Mouse (Mus musculus) embryonic facial prominence, embryonic 12.5 days (tissue): ENCODE data around the gene Piwil1. TPM values are rescaled to one million over a fixed set of nuclear protein-coding genes. Genes with fewer than 3 reads are reported as not detected.
"Not testable (repeated sequence)": the region's sequence is repeated elsewhere in the genome, so short reads cannot be mapped to it uniquely, and the experiment has no call there.

Source experiments
- ATAC-seq: fragments of 200-750 bp; cut with Nextera tagmentation; 2 replicates; pipeline ENCODE4 v1.8.0; 2017; ENCODE audit not compliant: insufficient number of reproducible peaks, insufficient read depth, low FRiP score, low TSS enrichment
- H3K27ac ChIP-seq: fragments of 300-500 bp; sonication (generic); 2 replicates; pipeline ENCODE4 v1.5.1; 2016; ENCODE audit warnings: mild to moderate bottlenecking
- H3K27me3 ChIP-seq: fragments of 300-500 bp; sonication (generic); 2 replicates; pipeline ENCODE4 v1.6.1; 2016; ENCODE audit warnings: mild to moderate bottlenecking, moderate library complexity
- H3K36me3 ChIP-seq: fragments of 300-500 bp; sonication (generic); 2 replicates; pipeline ENCODE4 v1.6.1; 2016; ENCODE audit warnings: mild to moderate bottlenecking
- H3K4me1 ChIP-seq: fragments of 300-500 bp; sonication (generic); 2 replicates; pipeline ENCODE4 v1.6.1; 2016
- H3K4me2 ChIP-seq: fragments of 300-500 bp; sonication (generic); replicated peaks from 2 replicates; pipeline ENCODE4 v1.6.1; 2016; ENCODE audit warnings: mild to moderate bottlenecking, moderate library complexity
- H3K4me3 ChIP-seq: fragments of 300-500 bp; sonication (generic); 2 replicates; pipeline ENCODE4 v1.5.1; 2016; ENCODE audit warnings: mild to moderate bottlenecking
- H3K9ac ChIP-seq: fragments of 300-500 bp; sonication (generic); 2 replicates; pipeline ENCODE4 v1.6.1; 2016; ENCODE audit warnings: mild to moderate bottlenecking, moderate library complexity
- H3K9me3 ChIP-seq: fragments of 300-500 bp; sonication (generic); 2 replicates; pipeline ENCODE4 v1.6.1; 2016; ENCODE audit warnings: mild to moderate bottlenecking, moderate library complexity
- WGBS: fragments of 180-500 bp; shearing (Covaris S2); methylation state at CpG from one replicate; pipeline ENCODE4 v1.1.7; 2016; 5-methylcytosine and 5-hydroxymethylcytosine counted together
- polyA plus RNA-seq: library from polyadenylated mRNA; unstranded; fragments of >200 nt; fragmentation: Nextera tagmentation; extraction: Ambion mirVana; gene quantifications from 2 replicates; pipeline ENCODE4 v1.2.1, GENCODE M21; 2016

Piwil1 gene
- polyA plus RNA-seq, 1 experiment from 2014 or later, result 0.15 TPM

DNA sequence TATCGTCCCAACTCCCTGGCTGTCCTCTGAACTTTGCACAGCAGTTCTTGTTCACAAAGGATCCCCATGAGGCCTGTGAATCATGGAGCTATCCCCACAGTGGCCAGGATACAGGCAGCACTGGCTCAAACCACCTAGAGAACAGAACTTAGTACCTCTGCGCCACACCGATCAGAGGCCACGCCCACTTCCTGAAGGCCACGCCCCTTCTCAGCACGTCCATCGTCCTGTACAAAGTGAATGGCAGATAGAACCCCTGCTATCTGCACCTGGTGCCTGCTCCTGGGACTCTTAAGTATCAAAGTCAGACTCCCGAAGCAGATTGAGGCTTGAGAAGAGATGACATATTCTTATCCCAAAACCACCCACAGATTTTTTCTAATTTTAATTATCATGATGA lies 8.3 kb downstream of the Piwil1 start:
- 28% methylated on average over 8 of the region's 8 CpGs for WGBS
- ATAC-seq, result no peak
- no peak overlapping the region for H3K4me3 ChIP-seq

DNA sequence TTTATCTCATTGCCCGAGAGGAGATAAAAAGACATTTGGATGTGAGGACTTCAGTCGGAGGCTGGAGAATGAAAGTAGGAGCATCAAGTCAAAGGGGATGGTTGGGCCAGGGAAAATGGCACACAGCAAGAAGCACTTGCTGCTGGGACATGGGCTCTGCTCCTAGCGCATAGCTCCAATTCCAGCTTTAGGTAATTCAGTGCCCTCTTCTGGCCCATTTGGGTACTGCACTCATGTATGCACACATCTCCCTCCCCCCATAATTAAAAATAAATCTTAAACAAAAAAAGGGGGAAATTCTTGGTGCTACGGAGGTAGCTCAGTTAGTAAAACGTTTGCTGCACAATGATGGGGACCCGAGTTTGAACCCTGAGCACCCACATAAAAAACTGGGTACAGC lies 9.5 kb downstream of the Piwil1 start:
- no peak overlapping the region for H3K27ac ChIP-seq
- no peaks in the 10 kb centered on the region for H3K36me3 ChIP-seq
- no peaks in the 10 kb centered on the region for H3K4me1 ChIP-seq
- H3K4me2 ChIP-seq, result no peak overlapping the region
- 85% methylated on average over 6 of the region's 6 CpGs for WGBS
- H3K9ac ChIP-seq, result no peak overlapping the region
- no peak overlapping the region for H3K4me3 ChIP-seq
- H3K9me3 ChIP-seq, result no peaks in the 10 kb centered on the region
- H3K27me3 ChIP-seq, result no peaks in the 10 kb centered on the region
- no peak for ATAC-seq

More for the DNA sequence above, 8.3 kb downstream of the Piwil1 start:
- Histone ChIP-seq H3K4me1 (no peaks in the 10 kb centered on the region), H3K9me3 (peaks cover 6% of the 10 kb centered on the region; the same call in 1 of the 2 replicates), H3K27me3 (no peaks in the 10 kb centered on the region), H3K4me2 (no peak overlapping the region), H3K36me3 (no peaks in the 10 kb centered on the region), H3K27ac (no peak overlapping the region), H3K9ac (no peak overlapping the region)

DNA sequence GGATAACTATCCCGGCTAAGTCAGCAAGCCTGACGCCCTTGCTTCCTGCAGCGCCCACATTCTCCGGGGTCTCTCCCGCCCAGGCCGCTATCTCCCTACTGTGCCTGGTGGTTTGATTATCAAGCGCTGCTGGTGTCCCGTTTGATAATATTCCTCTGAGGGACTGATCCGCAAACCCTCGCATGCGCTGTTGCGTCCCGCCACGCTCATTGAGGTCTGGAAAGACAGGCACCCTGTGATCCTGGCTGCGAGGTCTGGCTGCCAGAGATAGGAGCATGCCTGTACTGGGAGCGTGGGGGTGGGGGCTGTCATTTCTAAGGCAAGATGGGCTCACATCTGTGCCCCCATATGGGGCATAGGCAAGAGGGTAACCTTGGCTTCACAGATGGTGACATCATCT lies 12.8 kb downstream of the Piwil1 start:
- Histone ChIP-seq H3K9ac (no peak overlapping the region), H3K9me3 (no peaks in the 10 kb centered on the region), H3K4me1 (no peaks in the 10 kb centered on the region), H3K27me3 (no peaks in the 10 kb centered on the region), H3K4me3 (no peak overlapping the region), H3K36me3 (no peaks in the 10 kb centered on the region), H3K27ac (no peak overlapping the region), H3K4me2 (no peak overlapping the region)
- no peak for ATAC-seq
- WGBS, result 80% methylated on average over 16 of the region's 16 CpGs

DNA sequence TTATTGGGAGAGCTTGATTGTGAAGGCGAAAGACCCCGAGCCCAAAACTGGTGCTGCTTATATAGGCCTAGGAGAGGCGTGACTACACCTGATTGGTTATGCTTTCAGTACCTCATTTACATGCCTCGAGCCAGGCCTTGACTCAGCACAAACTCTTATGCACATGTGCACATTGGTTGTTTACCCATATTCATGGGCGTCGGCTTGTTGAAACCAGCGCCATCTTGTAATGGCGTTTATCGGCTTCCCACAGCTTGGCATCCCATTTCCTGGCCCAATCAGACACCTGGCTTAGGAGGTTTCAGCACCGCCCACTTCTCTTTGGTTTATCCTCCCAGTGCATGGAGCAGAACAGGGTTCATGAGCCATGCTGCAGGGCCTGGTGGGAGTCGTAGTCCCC lies 18.1 kb downstream of the Piwil1 start:
- H3K4me1 ChIP-seq, H3K4me3 ChIP-seq, H3K27me3 ChIP-seq, H3K9ac ChIP-seq, ATAC-seq, H3K36me3 ChIP-seq, H3K9me3 ChIP-seq, H3K27ac ChIP-seq, H3K4me2 ChIP-seq: not testable (repeated sequence)
- WGBS, result 90% methylated on average over 11 of the region's 11 CpGs

GRCm38 (mm10) chr5:128729341-128729740 lies 27.0 kb downstream of the Piwil1 start:
- ATAC-seq, result no peak
- WGBS, result 78% methylated on average over 5 of the region's 5 CpGs
- Histone ChIP-seq H3K4me1 (no peaks in the 10 kb centered on the region), H3K4me2 (no peak overlapping the region), H3K9me3 (no peaks in the 10 kb centered on the region), H3K27ac (no peak overlapping the region), H3K4me3 (no peak overlapping the region), H3K9ac (no peak overlapping the region), H3K27me3 (no peaks in the 10 kb centered on the region), H3K36me3 (no peaks in the 10 kb centered on the region)

DNA sequence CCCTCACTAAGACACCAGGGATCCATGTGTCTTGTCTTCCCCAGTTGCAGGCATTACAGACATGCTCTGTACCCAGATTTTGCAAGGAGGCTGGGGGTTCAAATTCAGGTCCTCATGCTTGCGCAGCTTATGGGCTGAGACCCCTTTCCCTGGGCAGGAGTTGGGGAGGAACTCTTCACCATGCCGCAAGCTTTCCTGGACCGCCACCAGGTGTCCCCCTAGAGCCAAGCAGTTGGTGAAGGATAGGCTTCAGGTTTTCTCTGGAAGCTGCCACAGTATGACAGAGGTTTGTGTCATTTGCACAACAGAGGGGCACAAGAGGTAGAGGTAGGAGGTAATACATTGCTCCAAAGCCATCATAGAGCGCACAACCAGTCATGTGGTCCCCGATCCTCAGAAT lies 28.3 kb downstream of the Piwil1 start:
- H3K9ac ChIP-seq, result no peak overlapping the region
- no peaks in the 10 kb centered on the region for H3K4me1 ChIP-seq
- 37% methylated on average over 5 of the region's 5 CpGs for WGBS
- no peaks in the 10 kb centered on the region for H3K36me3 ChIP-seq
- H3K27ac ChIP-seq, result no peak overlapping the region
- H3K27me3 ChIP-seq, result no peaks in the 10 kb centered on the region
- H3K4me2 ChIP-seq, result no peak overlapping the region
- no peak for ATAC-seq
- no peaks in the 10 kb centered on the region for H3K9me3 ChIP-seq
- no peak overlapping the region for H3K4me3 ChIP-seq

GRCm38 (mm10) chr5:128732416-128733014 lies 30.2 kb downstream of the Piwil1 start:
- H3K4me1 ChIP-seq, result no peaks in the 10 kb centered on the region
- H3K9ac ChIP-seq, result no peak overlapping the region
- peaks cover 6% of the 10 kb centered on the region for H3K27me3 ChIP-seq
- no peaks in the 10 kb centered on the region for H3K9me3 ChIP-seq
- no peak overlapping the region for H3K4me2 ChIP-seq
- no peaks in the 10 kb centered on the region for H3K36me3 ChIP-seq
- H3K27ac ChIP-seq, result no peak overlapping the region
- ATAC-seq, result no peak
- 72% methylated on average over 11 of the region's 11 CpGs for WGBS
- H3K4me3 ChIP-seq, result no peak overlapping the region

DNA sequence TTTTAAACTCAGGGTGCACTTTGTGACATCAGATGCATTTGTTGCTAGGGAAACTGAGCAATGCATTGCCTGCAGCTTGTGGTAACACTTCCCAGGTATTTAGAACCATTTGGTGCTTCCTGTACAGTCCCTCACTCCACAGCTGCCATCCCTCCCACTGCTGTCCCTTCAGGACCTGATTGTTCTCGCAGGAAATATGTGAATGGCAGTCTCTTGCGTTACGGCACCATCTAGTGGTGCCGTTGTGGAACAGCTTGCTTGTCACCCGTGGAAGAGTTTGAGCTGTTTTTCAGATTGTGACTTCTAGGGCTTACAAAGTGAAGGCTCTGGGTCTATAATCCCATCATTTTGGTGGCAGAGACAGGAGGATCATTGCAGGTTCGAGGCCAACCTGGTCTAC lies 31.6 kb downstream of the Piwil1 start:
- H3K9ac ChIP-seq, result no peak overlapping the region
- H3K36me3 ChIP-seq, result no peaks in the 10 kb centered on the region
- WGBS, result 4% methylated on average over 6 of the region's 6 CpGs
- peaks cover 18% of the 10 kb centered on the region for H3K27me3 ChIP-seq
- H3K4me1 ChIP-seq, result no peaks in the 10 kb centered on the region
- H3K4me3 ChIP-seq, result no peak overlapping the region
- ATAC-seq, result no peak
- H3K4me2 ChIP-seq, result no peak overlapping the region
- H3K9me3 ChIP-seq, result no peaks in the 10 kb centered on the region
- no peak overlapping the region for H3K27ac ChIP-seq

- no peak; the same call in 1 of the 2 replicates for ATAC-seq
- Histone ChIP-seq H3K36me3 (no peaks in the 10 kb centered on the region), H3K4me1 (0 out of 2 replicates have a peak, but pooled peaks cover 5% of the 10 kb centered on the region), H3K9me3 (no peaks in the 10 kb centered on the region), H3K4me3 (no peak overlapping the region), H3K9ac (no peak overlapping the region), H3K4me2 (no peak overlapping the region), H3K27ac (no peak overlapping the region), H3K27me3 (peaks cover 32% of the 10 kb centered on the region)
- 75% methylated on average over 22 of the region's 22 CpGs for WGBS
Measured at GRCm38 (mm10) chr5:128735921-128736320, 33.6 kb downstream of the Piwil1 start.

DNA sequence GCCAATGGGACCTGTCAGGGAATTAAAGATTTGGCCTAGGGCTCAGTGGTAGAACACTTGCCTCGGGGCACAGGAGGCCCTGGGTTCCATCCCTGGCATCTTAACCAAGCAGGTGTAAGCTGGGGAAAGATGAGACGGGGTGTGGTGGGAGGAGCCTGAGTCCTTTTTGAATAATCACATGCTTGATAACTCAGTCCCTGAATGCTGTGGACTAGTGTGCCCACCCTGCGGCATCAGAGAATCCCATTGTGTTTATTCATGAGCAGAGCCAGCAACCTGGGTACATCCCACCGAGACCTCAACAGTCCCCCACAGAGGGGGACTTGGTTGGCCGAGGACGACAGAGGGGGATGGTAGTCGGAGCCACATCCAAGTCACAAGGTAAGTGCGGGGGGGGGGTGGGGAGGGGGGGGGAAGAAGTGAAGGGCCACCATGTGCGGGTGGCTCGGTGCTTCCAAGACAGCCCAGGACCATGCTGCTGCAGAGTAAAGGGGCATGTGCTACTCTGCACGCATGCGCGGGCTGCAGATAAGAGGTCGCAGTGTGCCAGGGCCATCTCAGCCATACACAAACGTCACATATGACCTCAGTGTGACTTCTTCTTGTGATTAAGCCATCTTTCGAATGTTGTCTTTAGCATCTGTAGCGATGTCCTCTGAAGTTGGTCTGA lies 37.0 kb downstream of the Piwil1 start:
- WGBS, result 24% methylated on average over 14 of the region's 17 CpGs
- no peak overlapping the region for H3K4me3 ChIP-seq
- ATAC-seq, result peak; percentile 58; the same call in 1 of the 2 replicates
- H3K9me3 ChIP-seq, result no peaks in the 10 kb centered on the region
- H3K36me3 ChIP-seq, result no peaks in the 10 kb centered on the region
- no peak overlapping the region for H3K27ac ChIP-seq
- peak overlapping the region; percentile 13; the same call in 1 of the 2 replicates for H3K4me2 ChIP-seq
- no peak overlapping the region for H3K9ac ChIP-seq
- H3K27me3 ChIP-seq, result peaks cover 33% of the 10 kb centered on the region
- H3K4me1 ChIP-seq, result 0 out of 2 replicates have a peak, but pooled peaks cover 5% of the 10 kb centered on the region

- WGBS, result 29% methylated on average over 8 of the region's 8 CpGs
Measured at GRCm38 (mm10) chr5:128739838-128740171, 37.5 kb downstream of the Piwil1 start.

DNA sequence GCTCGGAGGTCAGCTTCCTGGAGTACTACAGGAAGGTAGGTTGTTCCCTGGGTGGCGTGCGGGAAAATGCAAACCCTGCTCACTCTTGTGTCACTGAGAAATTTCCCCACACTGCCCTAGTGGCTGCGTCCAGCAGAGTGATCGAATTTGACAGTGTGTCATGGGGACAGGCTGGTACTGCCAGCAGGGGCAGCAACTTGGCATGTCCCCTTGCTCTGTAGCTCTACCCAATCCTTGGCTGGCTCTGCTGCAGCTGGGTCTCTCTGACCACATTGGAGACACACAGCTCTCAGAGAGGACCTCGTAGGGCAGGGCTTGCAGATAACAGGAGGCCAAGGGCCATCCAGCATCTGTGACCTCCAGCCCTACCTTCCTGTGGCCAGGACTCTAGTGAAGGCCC lies 42.0 kb downstream of the Piwil1 start:
- H3K4me1 ChIP-seq, result 0 out of 2 replicates have a peak, but pooled peaks cover 5% of the 10 kb centered on the region
- H3K9ac ChIP-seq, result no peak overlapping the region
- H3K4me2 ChIP-seq, result no peak overlapping the region
- H3K36me3 ChIP-seq, result no peaks in the 10 kb centered on the region
- H3K27ac ChIP-seq, result no peak overlapping the region
- 86% methylated on average over 6 of the region's 6 CpGs for WGBS
- H3K27me3 ChIP-seq, result peaks cover 11% of the 10 kb centered on the region
- no peaks in the 10 kb centered on the region for H3K9me3 ChIP-seq
- no peak for ATAC-seq
- no peak overlapping the region for H3K4me3 ChIP-seq

More at GRCm38 (mm10) chr5:128739838-128740171, 37.5 kb downstream of the Piwil1 start:
- Histone ChIP-seq H3K27me3 (peaks cover 33% of the 10 kb centered on the region), H3K36me3 (no peaks in the 10 kb centered on the region), H3K9ac (no peak overlapping the region), H3K4me2 (peak overlapping the region; percentile 13; the same call in 1 of the 2 replicates), H3K9me3 (no peaks in the 10 kb centered on the region), H3K27ac (no peak overlapping the region), H3K4me1 (0 out of 2 replicates have a peak, but pooled peaks cover 5% of the 10 kb centered on the region), H3K4me3 (no peak overlapping the region)
- ATAC-seq, result no peak
